ENCODE assay signal across 28 mouse cellular contexts in the genomic region with DNA sequence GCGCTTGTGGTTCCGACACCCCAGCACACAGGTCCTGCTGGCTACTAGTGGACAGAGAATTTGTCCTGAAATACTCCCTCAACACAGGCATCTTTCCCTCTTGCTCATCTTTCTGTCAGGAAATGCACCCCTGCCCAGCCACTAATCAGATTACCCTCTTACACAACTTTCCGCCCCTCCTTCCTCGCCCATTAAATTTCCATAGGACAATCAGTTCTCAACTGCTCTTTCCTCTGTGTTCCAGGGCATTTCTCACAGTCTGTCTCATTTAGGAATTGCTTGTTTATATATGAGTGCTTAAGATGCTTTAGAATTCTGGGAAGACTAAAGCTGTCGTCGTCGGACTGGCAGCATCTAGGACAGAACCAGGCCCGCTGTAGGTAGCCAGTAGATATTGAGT.
"Had no signal": no experiment of that assay in that cellular context is flagged by ENCODE, and none has a peak within 500 bp of the region (broad histone marks: within the 10 kb centered on the region; RNA-seq: fewer than 3 reads in every experiment).

No protein-coding gene starts in this region.

- H3K9me3 ChIP-seq: embryonic facial prominence, embryonic 10.5 days; embryonic facial prominence, embryonic 12.5 days; embryonic facial prominence, embryonic 13.5 days; embryonic facial prominence, embryonic 15.5 days; forebrain, embryonic 10.5 days; forebrain, embryonic 12.5 days; forebrain, embryonic 13.5 days; forebrain, embryonic 15.5 days had no signal

- H3K9ac ChIP-seq: embryonic facial prominence, embryonic 12.5 days; embryonic facial prominence, embryonic 13.5 days; embryonic facial prominence, embryonic 15.5 days; forebrain, embryonic 12.5 days; forebrain, embryonic 13.5 days; forebrain, embryonic 15.5 days; forebrain, postnatal 0 days had no signal

- H3K4me3 ChIP-seq: embryonic facial prominence, embryonic 10.5 days; embryonic facial prominence, embryonic 12.5 days; embryonic facial prominence, embryonic 13.5 days; embryonic facial prominence, embryonic 15.5 days; erythroblast, embryonic 14.5 days; forebrain, embryonic 10.5 days; forebrain, embryonic 12.5 days; forebrain, embryonic 13.5 days; forebrain, embryonic 15.5 days; heart, adult 2 months had no signal

- H3K36me3 ChIP-seq: embryonic facial prominence, embryonic 10.5 days; embryonic facial prominence, embryonic 12.5 days; embryonic facial prominence, embryonic 13.5 days; embryonic facial prominence, embryonic 15.5 days; forebrain, embryonic 10.5 days; forebrain, embryonic 12.5 days; forebrain, embryonic 15.5 days had no signal

- H3K4me1 ChIP-seq: embryonic facial prominence, embryonic 12.5 days; embryonic facial prominence, embryonic 15.5 days; forebrain, embryonic 12.5 days had no signal

- DNase-seq: cerebellum, adult 2 months; cerebellum, adult 8-10 months; cerebellum, adult 9-10 months; cerebellum, adult 9-11 months; cerebellum, postnatal 10 days; cerebellum, postnatal 14 days; cerebellum, postnatal 25 days; cerebellum, postnatal 36 days; embryo, embryonic 11 days; forebrain, postnatal 0 days; gastrocnemius, postnatal 10 days; gastrocnemius, postnatal 14 days; gastrocnemius, postnatal 25 days; gastrocnemius, postnatal 36 days; heart, adult 11 months; heart, adult 18-20 months; heart, adult 2 months had no signal

- H3K27ac ChIP-seq: embryonic facial prominence, embryonic 10.5 days; embryonic facial prominence, embryonic 12.5 days; embryonic facial prominence, embryonic 13.5 days; embryonic facial prominence, embryonic 15.5 days; forebrain, embryonic 10.5 days; forebrain, embryonic 12.5 days; forebrain, embryonic 13.5 days; forebrain, embryonic 15.5 days; heart, adult 2 months had no signal

- H3K4me2 ChIP-seq: embryonic facial prominence, embryonic 12.5 days; embryonic facial prominence, embryonic 13.5 days; embryonic facial prominence, embryonic 15.5 days; forebrain, embryonic 12.5 days; forebrain, embryonic 13.5 days; forebrain, embryonic 15.5 days had no signal

- ATAC-seq: forebrain, embryonic 13.5 days; forebrain, embryonic 14.5 days; forebrain, embryonic 15.5 days; forebrain, embryonic 16.5 days; forebrain, postnatal 0 days had no signal
